Mouse (Mus musculus) lung, adult 2 months (tissue): Measurements from ENCODE around the gene Mboat2.

Experiments used
- CTCF ChIP-seq: fragments of 200-500 bp; IDR thresholded peaks from 2 replicates; pipeline ENCODE4 v1.5.1; 2011; ENCODE audit warnings: mild to moderate bottlenecking, low read length, control low read depth; ENCODE audit not compliant: insufficient read depth
- POLR2A ChIP-seq: fragments of 200-500 bp; IDR thresholded peaks from 2 replicates; pipeline ENCODE4 v1.6.1; 2011; ENCODE audit warnings: low read depth, mild to moderate bottlenecking, control low read depth, low read length, borderline replicate concordance; ENCODE audit errors: extremely low read depth

- no peak for TF ChIP-seq POLR2A
- no peak for TF ChIP-seq CTCF
Observed at GRCm38 (mm10) chr12:24822831-24823230, 7.8 kb upstream of the Mboat2 start.
